Mouse (Mus musculus): Measurements from ENCODE around the gene Tyms. TPM values are rescaled to one million over a fixed set of nuclear protein-coding genes. Genes with fewer than 3 reads are reported as not detected.

Gene Tyms
- 241 and 293 TPM in 2 replicates for polyA plus RNA-seq (2015; fragmentation: Nextera tagmentation; extraction: Ambion mirVana)

DNA sequence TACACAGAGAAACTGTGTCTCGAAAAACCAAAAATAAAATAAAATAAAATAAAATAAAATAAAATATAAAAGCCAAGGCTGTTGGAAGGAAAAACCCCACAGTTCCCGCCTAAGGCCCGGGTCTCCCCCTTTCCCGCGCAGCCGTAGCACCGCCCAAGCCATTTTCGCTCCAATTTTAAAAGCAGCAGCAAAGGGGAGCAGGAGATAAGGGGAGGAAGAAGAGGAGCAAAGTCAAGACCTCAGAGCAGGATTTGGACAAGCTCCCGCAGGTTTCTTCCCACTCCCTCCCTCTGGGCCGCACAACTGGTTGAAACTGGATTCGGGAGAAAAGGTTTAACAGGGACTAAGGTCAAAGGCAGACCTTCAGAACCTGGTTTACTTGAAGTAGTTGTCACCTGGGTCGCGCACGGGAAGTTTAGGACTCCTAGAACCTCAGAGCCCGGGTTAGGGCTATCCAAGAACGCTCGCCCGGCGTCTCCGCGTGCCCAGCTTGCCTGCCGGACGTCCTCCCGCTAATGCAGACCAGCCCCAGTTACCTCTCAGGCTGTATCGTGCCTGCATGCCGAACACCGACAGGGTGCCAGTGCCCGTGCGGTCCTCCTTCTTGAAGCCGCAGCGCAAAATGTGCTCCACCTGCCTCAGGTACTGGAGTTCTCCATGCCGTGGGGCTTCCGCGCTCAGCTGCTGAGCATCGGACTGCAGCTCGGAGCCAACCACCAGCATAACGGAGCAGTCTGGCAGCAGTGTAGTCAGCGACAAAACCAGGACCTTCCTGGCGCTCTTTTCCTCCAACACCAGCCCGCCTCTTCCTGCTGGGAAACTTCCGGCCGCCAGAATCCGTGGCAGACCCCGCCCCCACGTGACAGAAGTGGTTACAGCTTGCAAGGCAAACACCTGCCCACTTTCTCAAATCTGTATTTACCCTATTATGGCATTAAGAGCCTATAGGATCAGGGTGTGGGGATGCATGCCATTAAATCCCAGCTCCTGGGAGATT is at the start of gene Tyms:
Tyms (minus strand) TSS at position 793 of the 997 bp plus-strand sequence.
- WGBS, result 2% methylated on average over 45 of the region's 45 CpGs
- H3K36me3 ChIP-seq, result peaks cover 29% of the 10 kb centered on the region
- H3K4me1 ChIP-seq, result peaks cover 16% of the 10 kb centered on the region
- peak within 1 kb of the TSS; percentile 84 for H3K4me3 ChIP-seq
- peak within 1 kb of the TSS; percentile 89 for H3K27ac ChIP-seq
- H3K9me3 ChIP-seq, result no peaks in the 10 kb centered on the region
- peak within 1 kb of the TSS; percentile 76 for H3K4me2 ChIP-seq
- H3K27me3 ChIP-seq, result no peaks in the 10 kb centered on the region
- ATAC-seq (ENCODE audit: insufficient number of reproducible peaks, insufficient read depth, low FRiP score, low TSS enrichment, low read depth), result peak; percentile 75
- peak within 1 kb of the TSS; percentile 92 for H3K9ac ChIP-seq

DNA sequence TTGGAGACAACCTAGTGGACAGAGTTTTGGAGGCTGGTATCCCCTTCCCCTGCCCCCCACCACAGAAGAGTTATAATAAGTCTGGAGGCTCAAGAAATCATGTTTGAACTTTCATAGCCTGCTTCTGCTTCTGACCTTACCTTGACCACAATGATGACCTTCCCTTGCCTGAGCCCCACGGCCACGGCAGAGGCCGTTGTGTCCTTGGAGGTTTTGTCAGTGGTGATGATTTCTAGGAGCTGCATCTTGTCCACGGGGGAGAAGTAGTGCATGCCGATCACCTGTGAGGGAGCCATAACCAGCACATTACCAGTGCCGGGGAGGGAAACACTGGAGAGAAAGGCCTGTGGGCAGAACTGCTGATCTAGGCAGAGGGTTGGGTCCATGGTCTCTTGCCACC is 49.1 kb upstream of the Tyms start:
- no peak overlapping the region for H3K9ac ChIP-seq
- 96% methylated on average over 6 of the region's 6 CpGs for WGBS
- H3K27me3 ChIP-seq, result no peaks in the 10 kb centered on the region
- H3K27ac ChIP-seq, result no peak overlapping the region
- H3K4me2 ChIP-seq, result no peak overlapping the region
- no peaks in the 10 kb centered on the region for H3K4me1 ChIP-seq
- peaks cover 97% of the 10 kb centered on the region for H3K36me3 ChIP-seq
- no peaks in the 10 kb centered on the region for H3K9me3 ChIP-seq
- H3K4me3 ChIP-seq, result no peak overlapping the region
- ATAC-seq (ENCODE audit: insufficient number of reproducible peaks, insufficient read depth, low FRiP score, low TSS enrichment, low read depth), result no peak

DNA sequence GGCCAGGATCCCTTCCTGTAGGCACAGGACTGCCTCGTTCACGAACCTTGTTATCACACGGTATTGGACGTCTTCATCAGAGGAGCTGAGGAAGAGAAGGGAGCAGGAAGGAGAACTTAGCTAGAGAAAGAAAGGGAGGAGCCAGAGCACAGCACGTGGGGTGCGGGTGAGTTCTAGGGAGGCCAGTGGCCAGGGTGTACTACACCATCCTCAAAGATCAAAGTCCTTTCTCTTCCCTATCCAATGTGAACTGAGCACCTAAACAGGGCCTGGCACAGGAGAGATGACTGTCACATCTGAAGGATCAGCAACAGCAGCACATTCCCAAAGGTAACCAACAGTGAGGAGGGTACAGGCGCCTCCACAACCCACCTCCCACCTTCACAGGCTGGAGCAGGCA is 46.7 kb upstream of the Tyms start:
- 86% methylated on average over 7 of the region's 7 CpGs for WGBS
- H3K27ac ChIP-seq, result no peak overlapping the region
- H3K4me1 ChIP-seq, result no peaks in the 10 kb centered on the region
- no peak overlapping the region for H3K4me3 ChIP-seq
- H3K27me3 ChIP-seq, result peaks cover 18% of the 10 kb centered on the region
- H3K9me3 ChIP-seq, result no peaks in the 10 kb centered on the region
- H3K4me2 ChIP-seq, result no peak overlapping the region
- ATAC-seq (ENCODE audit: insufficient number of reproducible peaks, insufficient read depth, low FRiP score, low TSS enrichment, low read depth), result no peak
- no peak overlapping the region for H3K9ac ChIP-seq
- H3K36me3 ChIP-seq, result peaks cover 86% of the 10 kb centered on the region

DNA sequence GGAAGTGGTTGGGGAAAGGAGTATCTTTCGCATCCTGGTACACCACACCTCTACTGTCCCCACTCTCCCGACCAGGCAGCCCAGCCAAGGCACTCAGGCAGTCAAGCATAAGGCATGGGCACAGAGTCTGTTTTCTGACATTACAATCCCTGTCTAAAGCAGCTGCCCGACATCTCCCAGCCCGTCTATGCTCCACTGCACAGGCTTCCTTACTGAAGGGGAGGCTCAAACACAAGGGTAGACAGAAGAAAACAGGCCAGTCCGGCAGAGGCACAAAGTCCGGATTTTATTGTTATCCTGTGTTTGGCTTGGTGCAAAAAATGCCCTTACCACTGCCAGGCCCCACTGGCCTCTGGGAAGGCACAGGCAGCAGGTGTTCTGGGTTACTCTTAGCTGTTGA is 45.7 kb upstream of the Tyms start:
- no peaks in the 10 kb centered on the region for H3K9me3 ChIP-seq
- H3K9ac ChIP-seq, result no peak overlapping the region
- peaks cover 77% of the 10 kb centered on the region for H3K36me3 ChIP-seq
- H3K4me3 ChIP-seq, result no peak overlapping the region
- WGBS, result 91% methylated on average over 6 of the region's 6 CpGs
- H3K27me3 ChIP-seq, result peaks cover 28% of the 10 kb centered on the region
- no peak overlapping the region for H3K27ac ChIP-seq
- ATAC-seq (ENCODE audit: insufficient number of reproducible peaks, insufficient read depth, low FRiP score, low TSS enrichment, low read depth), result no peak
- H3K4me2 ChIP-seq, result no peak overlapping the region
- peaks cover 6% of the 10 kb centered on the region; the same call in 1 of the 2 replicates for H3K4me1 ChIP-seq

DNA sequence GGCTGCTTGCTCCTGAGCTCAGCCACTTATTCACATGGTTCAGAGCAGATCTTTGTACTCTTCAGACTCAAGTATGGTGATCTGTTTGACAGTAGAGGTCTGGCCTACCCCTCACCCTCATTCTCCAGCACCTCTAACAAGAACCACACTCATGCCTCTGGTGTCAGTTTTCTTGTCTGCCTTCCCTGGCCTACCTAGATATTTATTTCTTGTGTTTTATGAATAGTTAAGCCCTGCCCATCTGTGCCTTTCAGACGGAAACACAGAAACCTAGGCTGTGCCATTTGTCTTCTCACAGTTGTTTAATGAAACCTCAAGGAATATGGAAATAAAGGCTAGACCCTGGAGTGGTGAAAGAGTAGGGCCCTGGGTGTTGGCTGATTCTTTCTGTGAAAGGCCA is 44.6 kb upstream of the Tyms start:
- Histone ChIP-seq H3K36me3 (peaks cover 66% of the 10 kb centered on the region), H3K9ac (no peak overlapping the region), H3K27me3 (peaks cover 39% of the 10 kb centered on the region), H3K4me1 (peaks cover 11% of the 10 kb centered on the region; the same call in 1 of the 2 replicates), H3K27ac (no peak overlapping the region), H3K9me3 (no peaks in the 10 kb centered on the region), H3K4me2 (no peak overlapping the region), H3K4me3 (no peak overlapping the region)
- no peak for ATAC-seq (ENCODE audit: insufficient number of reproducible peaks, insufficient read depth, low FRiP score, low TSS enrichment, low read depth)
- 80% methylated on average over 1 of the region's 1 CpGs for WGBS

DNA sequence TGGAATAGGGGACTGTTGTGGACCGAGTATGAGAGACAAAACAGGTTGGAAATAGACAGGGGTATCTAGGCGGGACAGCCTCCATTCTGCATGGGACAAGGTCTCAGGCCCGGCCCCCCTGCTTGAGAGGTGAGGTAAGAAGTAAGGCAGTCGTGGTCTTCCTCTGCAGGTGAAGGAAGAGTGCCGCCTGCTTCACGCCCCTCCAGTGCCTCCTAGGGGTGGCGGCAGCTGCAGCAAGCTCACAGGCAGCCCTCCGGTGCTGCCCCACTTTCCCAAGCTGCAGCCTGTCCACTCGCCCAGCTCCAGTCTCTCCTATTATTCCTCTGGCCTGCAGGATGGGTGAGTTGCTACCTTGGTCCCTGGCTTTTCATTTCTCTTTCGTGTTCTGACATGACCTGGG is 42.3 kb upstream of the Tyms start:
- Histone ChIP-seq H3K9ac (no peak overlapping the region), H3K4me3 (no peak overlapping the region), H3K9me3 (no peaks in the 10 kb centered on the region), H3K36me3 (peaks cover 43% of the 10 kb centered on the region), H3K27me3 (peaks cover 62% of the 10 kb centered on the region), H3K4me2 (no peak overlapping the region), H3K27ac (no peak overlapping the region), H3K4me1 (peaks cover 19% of the 10 kb centered on the region)
- no peak for ATAC-seq (ENCODE audit: insufficient number of reproducible peaks, insufficient read depth, low FRiP score, low TSS enrichment, low read depth)
- WGBS, result 27% methylated on average over 10 of the region's 10 CpGs

DNA sequence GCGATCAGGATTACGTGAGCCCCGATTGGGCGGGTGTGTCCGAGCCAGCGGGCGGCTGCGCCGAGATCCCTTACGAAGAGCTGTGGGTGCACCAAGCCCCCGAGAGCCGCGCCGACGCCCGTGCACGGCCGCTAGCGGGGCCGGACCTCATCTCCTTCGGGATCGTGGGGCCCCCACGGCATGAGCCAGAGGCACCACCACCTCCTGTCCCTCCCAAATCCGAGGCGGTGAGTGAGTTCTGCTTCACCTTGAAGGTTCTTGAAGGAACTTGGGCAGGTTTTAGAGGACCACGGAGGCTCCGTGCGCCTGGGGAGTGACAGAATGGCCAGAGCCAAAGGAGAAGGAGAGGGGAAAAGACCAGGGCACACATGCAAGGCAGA is 41.3 kb upstream of the Tyms start:
- peaks cover 72% of the 10 kb centered on the region for H3K27me3 ChIP-seq
- under 1% methylated on average over 28 of the region's 28 CpGs for WGBS
- H3K4me3 ChIP-seq, result peak overlapping the region; percentile 60
- peak overlapping the region; percentile 95 for H3K4me2 ChIP-seq
- H3K9ac ChIP-seq, result peak overlapping the region; percentile 75
- H3K4me1 ChIP-seq, result peaks cover 25% of the 10 kb centered on the region
- H3K27ac ChIP-seq, result no peak overlapping the region
- H3K36me3 ChIP-seq, result peaks cover 33% of the 10 kb centered on the region
- H3K9me3 ChIP-seq, result no peaks in the 10 kb centered on the region
- 0 out of 2 replicates have a peak, but pooled peaks have one; percentile 7 for ATAC-seq (ENCODE audit: insufficient number of reproducible peaks, insufficient read depth, low FRiP score, low TSS enrichment, low read depth)

DNA sequence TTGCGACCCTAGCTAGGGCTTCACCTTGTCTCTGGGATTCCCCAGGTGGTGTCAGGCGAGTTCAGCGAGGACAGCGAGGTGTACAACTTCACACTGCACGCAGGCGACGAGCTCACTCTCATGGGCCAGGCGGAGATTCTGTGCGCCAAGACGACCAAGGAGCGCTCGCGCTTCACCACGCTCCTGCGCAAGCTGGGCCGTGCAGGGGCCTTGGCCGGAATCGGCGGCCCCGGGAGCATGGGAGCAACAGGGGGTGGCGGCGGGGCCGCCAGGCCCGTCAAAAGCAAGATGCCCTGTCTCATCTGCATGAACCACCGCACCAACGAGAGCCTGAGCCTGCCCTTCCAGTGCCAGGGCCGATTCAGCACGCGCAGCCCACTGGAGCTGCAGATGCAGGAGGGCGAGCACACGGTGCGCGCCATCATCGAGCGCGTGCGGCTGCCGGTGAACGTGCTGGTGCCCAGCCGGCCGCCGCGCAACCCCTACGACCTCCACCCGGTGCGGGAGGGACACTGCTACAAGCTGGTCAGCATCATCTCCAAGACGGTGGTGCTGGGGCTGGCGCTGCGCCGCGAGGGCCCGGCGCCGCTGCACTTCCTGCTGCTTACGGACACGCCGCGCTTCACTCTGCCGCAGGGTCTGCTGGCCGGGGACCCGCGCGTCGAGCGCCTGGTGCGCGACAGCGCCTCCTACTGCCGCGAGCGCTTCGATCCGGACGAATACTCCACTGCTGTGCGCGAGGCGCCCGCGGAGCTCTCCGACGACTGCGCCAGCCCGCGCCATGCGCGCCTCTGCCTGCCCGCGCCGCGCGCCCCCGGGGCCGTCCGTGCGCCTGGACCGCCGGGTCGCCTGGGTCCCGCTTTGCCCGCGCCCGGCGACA is 40.7 kb upstream of the Tyms start:
- Histone ChIP-seq H3K4me2 (peak overlapping the region; percentile 95), H3K4me3 (peak overlapping the region; percentile 60), H3K27me3 (peaks cover 77% of the 10 kb centered on the region), H3K27ac (no peak overlapping the region), H3K9me3 (no peaks in the 10 kb centered on the region), H3K9ac (peak overlapping the region; percentile 75), H3K4me1 (peaks cover 25% of the 10 kb centered on the region), H3K36me3 (peaks cover 27% of the 10 kb centered on the region)
- ATAC-seq (ENCODE audit: insufficient number of reproducible peaks, insufficient read depth, low FRiP score, low TSS enrichment, low read depth), result peak; percentile 62; the same call in 1 of the 2 replicates
- under 1% methylated on average over 99 of the region's 103 CpGs for WGBS

DNA sequence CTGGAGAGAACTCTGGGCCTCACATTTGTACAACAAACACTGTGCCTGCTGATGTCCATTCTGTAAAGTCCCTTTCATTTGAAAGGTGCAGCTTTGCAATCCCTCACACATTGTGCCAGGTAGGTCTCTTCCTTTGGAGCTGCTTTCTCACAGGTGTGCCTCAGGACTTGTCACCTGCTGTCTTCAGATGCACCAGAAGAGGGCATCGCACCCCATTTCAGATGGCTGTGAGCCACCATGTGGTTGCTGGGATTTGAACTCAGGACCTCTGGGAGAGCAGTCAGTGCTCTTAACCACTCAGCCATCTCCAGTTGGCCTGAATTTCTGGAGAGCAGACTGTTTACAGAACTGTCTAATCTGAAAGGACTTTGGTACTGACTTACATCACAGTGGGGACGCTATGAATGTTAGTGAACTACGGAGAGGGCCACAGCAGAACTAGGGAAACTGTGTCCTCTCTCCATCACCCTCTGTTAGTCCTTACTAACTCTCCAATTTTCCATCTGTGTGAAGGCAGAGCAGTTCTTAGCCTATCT is 39.2 kb upstream of the Tyms start:
- H3K36me3 ChIP-seq, result peaks cover 12% of the 10 kb centered on the region
- H3K9ac ChIP-seq, result no peak overlapping the region
- H3K4me1 ChIP-seq, result peaks cover 28% of the 10 kb centered on the region
- no peak for ATAC-seq (ENCODE audit: insufficient number of reproducible peaks, insufficient read depth, low FRiP score, low TSS enrichment, low read depth)
- no peak overlapping the region for H3K27ac ChIP-seq
- H3K9me3 ChIP-seq, result no peaks in the 10 kb centered on the region
- H3K27me3 ChIP-seq, result peaks cover 89% of the 10 kb centered on the region
- no peak overlapping the region for H3K4me2 ChIP-seq
- H3K4me3 ChIP-seq, result no peak overlapping the region
- WGBS, result 81% methylated on average over 3 of the region's 3 CpGs

DNA sequence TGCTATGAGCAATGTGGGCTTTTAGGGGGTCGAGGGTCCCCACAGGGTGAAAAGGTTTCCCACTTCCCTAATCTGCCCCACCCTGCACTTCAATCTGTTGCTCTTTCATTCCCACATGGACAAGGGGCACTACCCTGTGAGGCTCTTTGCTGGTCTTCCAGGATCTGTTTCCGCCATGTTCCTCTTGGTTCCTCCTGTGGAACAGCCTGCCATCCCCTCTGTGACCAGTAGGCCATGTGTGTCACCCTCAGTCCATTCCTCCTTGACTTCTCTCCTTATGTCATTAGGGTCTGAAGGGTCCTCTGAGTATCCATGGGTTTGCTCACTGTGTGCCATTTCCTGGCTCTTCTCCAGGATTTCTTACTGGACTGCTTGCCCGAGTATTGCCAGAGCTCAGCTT is 38.4 kb upstream of the Tyms start:
- ATAC-seq (ENCODE audit: insufficient number of reproducible peaks, insufficient read depth, low FRiP score, low TSS enrichment, low read depth), result no peak
- no peak overlapping the region for H3K27ac ChIP-seq
- peaks cover 96% of the 10 kb centered on the region for H3K27me3 ChIP-seq
- no peak overlapping the region; the same call in 1 of the 2 replicates for H3K4me2 ChIP-seq
- WGBS, result 69% methylated on average over 3 of the region's 3 CpGs
- H3K9me3 ChIP-seq, result no peaks in the 10 kb centered on the region
- no peak overlapping the region for H3K4me3 ChIP-seq
- H3K36me3 ChIP-seq, result peaks cover 3% of the 10 kb centered on the region
- H3K9ac ChIP-seq, result no peak overlapping the region
- H3K4me1 ChIP-seq, result peaks cover 36% of the 10 kb centered on the region

DNA sequence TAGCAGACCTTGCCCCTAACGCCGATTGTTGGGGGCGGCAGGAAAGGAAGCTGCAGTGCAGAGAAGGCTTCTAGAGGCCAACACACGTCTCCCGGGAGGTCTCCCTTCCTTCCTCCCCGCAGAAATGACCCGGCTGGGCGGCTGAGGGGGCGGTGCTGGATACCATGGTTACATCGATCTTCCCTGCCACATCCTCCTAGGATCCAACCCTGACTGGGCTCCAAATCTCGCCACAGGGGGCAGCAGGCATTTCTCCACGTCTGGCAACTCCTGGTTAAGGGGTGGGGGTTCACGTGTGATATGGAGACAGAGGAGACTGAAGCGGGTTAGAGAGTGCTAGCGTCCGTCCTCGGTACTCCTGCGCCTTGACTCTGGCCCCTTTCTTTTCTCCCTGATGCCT is 37.7 kb upstream of the Tyms start:
- Histone ChIP-seq H3K4me1 (peaks cover 42% of the 10 kb centered on the region), H3K4me3 (peak overlapping the region; percentile 23), H3K9me3 (no peaks in the 10 kb centered on the region), H3K4me2 (peak overlapping the region; percentile 52), H3K27me3 (peaks cover 96% of the 10 kb centered on the region), H3K27ac (no peak overlapping the region), H3K9ac (peak overlapping the region; percentile 47; the same call in 1 of the 2 replicates), H3K36me3 (no peaks in the 10 kb centered on the region)
- no peak for ATAC-seq (ENCODE audit: insufficient number of reproducible peaks, insufficient read depth, low FRiP score, low TSS enrichment, low read depth)
- WGBS, result 1% methylated on average over 18 of the region's 18 CpGs
